Mouse (Mus musculus): Measurements from ENCODE around the gene Bud31. TPM values are rescaled to one million over a fixed set of nuclear protein-coding genes. Genes with fewer than 3 reads are reported as not detected.

Gene Bud31
- total RNA-seq, 4 experiments from 2014 or later: 46.9 to 59.4 (median 52.6) TPM

Other genes with a start within 250 kb of the Bud31 start
- gene Smurf1, start 174.5 kb upstream of the Bud31 start, total RNA-seq (2022): 10 to 100 TPM; 10.6 to 14.2 (median 11.2) TPM
- gene Gm4871, start 107.6 kb upstream of the Bud31 start, total RNA-seq (2022): not detected
- not detected for gene 1700018F24Rik, start 97.4 kb upstream of the Bud31 start, total RNA-seq (2022)
- gene Arpc1a, start 56.5 kb upstream of the Bud31 start, total RNA-seq (2022): 10 to 100 TPM; 23.0 to 27.7 (median 26.2) TPM
- not detected for gene Kpna7, start 56.3 kb upstream of the Bud31 start, total RNA-seq (2022)
- gene Arpc1b, start 26.1 kb upstream of the Bud31 start, total RNA-seq (2022): 10 to 100 TPM; 17.1 to 25.0 (median 18.7) TPM
- 10 to 100 TPM; 39.8 to 50.9 (median 45.1) TPM for gene Pdap1, start 124 bp upstream of the Bud31 start, total RNA-seq (2022)
- 10 to 100 TPM; 10.7 to 12.3 (median 11.0) TPM for gene Ptcd1, start 26.7 kb downstream of the Bud31 start, total RNA-seq (2022)
- 10 to 100 TPM in 2 of 4 experiments, 1 to 10 TPM in 2; 7.7 to 10.3 (median 9.5) TPM for gene Cpsf4, start 26.9 kb downstream of the Bud31 start, total RNA-seq (2022)
- gene Atp5j2, start 51.7 kb downstream of the Bud31 start, total RNA-seq (2022): 100 to 1,000 TPM; 621 to 954 (median 825) TPM
- gene Zkscan14, start 61.5 kb downstream of the Bud31 start, total RNA-seq (2022): 10 to 100 TPM; 11.6 to 12.3 (median 11.7) TPM
- 10 to 100 TPM in 1 of 4 experiments, 1 to 10 TPM in 3; 7.7 to 10.3 (median 7.9) TPM for gene Zkscan5, start 64.2 kb downstream of the Bud31 start, total RNA-seq (2022)
- gene Zfp655, start 91.4 kb downstream of the Bud31 start, total RNA-seq (2022): 10 to 100 TPM; 10.1 to 15.3 (median 10.5) TPM
- 1 to 10 TPM; 8.4 to 9.8 (median 8.9) TPM for gene Zscan25, start 140.1 kb downstream of the Bud31 start, total RNA-seq (2022)
- gene Cyp3a57, start 204.9 kb downstream of the Bud31 start, total RNA-seq (2022): not detected